In the genomic region with DNA sequence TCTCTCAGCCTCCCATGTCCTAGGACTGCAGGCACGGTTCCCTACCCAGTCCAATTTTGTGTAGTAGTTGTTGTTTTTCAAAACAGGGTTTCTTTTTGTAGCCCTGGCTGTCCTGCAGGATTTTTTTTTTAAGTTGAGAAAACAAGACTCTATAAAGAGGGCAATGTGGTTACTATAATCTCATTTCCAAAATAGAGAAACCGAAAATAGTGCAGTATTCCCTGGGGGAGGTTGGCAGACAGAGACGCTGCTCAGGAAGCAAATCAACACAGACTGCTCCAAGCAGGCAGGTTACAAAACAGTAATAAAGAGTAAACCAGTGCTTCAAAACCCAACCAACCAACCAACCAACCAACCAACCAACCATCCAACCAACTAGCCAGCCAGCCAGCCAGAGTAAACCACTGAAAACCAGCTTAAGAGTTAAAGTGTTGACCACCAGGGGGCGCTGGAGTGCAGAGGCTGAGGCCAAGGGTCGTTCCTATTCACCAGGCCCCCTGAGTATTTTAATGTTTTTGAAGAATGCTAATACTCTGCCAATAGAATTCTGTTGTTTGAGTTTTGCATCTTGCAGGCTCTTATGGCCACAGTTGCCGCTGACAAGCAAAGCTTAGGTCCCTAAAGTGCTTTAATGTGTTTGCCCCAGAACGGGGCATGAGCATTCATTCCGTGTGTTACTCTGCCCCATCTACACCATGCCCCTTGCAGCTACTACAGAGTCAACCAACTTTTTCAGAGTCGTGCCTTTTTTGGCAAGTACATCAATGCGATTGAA, we compare ENCODE assay signal across 1 mouse cellular context.
TF ChIP-seq lines count a peak whose summit lies in the region.

No protein-coding gene starts in this region.

TF ChIP-seq in C2C12, 6 proteins besides CTCF, POLR2A, EP300 and RAD21:
- TF ChIP-seq MYOG (IDR thresholded peaks at IDR 0.05; ENCODE audit: control insufficient read depth, extremely low read depth, insufficient read length) (no peak), FOSL1 (IDR thresholded peaks at IDR 0.05; ENCODE audit: insufficient read depth, low read length, poor library complexity, severe bottlenecking) (no peak), USF1 (IDR thresholded peaks at IDR 0.05; ENCODE audit: low read depth) (no peak), CEBPB (IDR thresholded peaks at IDR 0.05; ENCODE audit: low read depth) (no peak), MYOD1 (IDR thresholded peaks at IDR 0.05; ENCODE audit: control insufficient read depth, insufficient read length, low read depth) (no peak), MAX (IDR thresholded peaks at IDR 0.05) (no peak)
